Mouse (Mus musculus): ENCODE measurements at regions not wholly inside any gene's neighbourhood (a gene's known extent, or its start where the extent isn't known, plus 50 kb on each side); places are given as distances from the start of the nearest gene placed in this dataset.

GRCm38 (mm10) chrX:70820518-70820917 is 229.5 kb upstream of the Mamld1 start:
- no peak for DNase-seq (ENCODE audit: low read depth, low spot score)

- DNase-seq (ENCODE audit: low read depth, low spot score) = no peak
Observed at GRCm38 (mm10) chrX:70817771-70818170, 232.3 kb upstream of the Mamld1 start.

DNA sequence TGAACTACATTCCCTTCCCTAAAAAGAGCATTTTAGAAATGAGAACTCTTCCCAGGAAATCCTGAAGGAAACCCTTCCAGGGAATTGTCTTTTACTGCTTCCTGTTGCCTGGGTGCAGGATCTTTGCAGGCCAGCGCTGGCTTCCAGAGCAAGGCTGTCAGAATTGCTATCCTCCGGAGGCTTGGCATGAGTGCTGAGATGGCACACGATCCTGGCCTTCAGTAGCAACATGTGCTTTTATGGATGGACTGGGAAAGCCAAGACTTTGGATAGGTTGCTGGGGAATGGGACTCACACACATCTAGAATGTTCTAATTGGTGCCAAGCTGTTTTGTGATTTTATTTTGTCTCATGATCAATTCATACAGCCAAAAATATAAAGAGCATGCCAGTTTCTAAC is 233.4 kb upstream of the Mamld1 start:
- DNase-seq (ENCODE audit: low read depth, low spot score) = no peak

GRCm38 (mm10) chrX:70791796-70792195 is 258.3 kb upstream of the Mamld1 start:
- DNase-seq (ENCODE audit: low read depth, low spot score) = no peak

DNA sequence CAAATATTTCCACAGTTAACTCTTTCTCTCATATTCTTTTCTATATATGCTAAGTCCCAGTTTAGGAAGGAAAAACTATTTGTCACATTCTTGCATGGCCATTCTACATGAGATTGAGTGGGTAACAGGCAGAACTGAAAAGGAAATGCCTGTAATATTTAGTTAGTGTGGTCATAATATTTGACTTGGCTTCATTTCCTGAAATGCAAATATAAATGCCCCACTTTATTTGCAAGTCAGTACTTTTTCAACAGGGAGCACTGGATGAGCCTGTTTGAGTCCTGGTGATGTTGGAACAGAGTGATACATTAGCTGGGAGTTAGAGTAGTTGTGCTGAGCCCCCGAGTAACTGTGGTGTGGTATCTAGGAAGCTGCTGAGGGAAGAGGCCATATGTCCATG is 285.9 kb upstream of the Tmem185a start:
- no peak for DNase-seq (ENCODE audit: low read depth, low spot score)

DNA sequence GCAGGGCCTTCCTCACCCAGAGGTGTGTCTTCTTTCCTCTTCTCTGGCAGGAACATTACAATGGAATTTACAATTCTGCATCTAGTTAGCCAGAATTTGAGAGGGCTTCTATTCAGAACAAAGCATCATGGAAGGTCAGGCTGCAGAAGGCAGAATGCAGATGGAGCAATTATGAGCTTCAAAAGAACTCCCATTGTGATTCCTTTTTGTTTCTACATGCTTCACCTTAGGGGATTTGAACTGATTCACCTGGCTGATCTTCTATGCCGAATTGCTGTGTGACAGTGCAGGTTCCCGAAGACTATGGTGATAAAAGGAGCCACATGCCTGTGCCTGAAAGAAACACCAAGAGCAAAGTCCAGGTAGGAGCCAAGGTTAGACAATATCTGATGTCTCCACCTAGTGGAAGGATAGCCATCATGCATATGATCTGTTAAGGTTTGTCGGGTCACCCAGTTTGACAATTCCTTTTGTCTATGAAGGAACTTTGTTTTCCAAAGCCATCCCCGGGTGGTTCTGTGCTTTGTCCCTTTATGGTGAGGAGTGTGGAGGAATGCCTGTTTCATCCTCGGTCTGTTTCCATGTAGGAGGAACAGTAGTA is 236.1 kb upstream of the Tmem185a start:
- DNase-seq (ENCODE audit: low read depth, low spot score) = peak; percentile 26

DNA sequence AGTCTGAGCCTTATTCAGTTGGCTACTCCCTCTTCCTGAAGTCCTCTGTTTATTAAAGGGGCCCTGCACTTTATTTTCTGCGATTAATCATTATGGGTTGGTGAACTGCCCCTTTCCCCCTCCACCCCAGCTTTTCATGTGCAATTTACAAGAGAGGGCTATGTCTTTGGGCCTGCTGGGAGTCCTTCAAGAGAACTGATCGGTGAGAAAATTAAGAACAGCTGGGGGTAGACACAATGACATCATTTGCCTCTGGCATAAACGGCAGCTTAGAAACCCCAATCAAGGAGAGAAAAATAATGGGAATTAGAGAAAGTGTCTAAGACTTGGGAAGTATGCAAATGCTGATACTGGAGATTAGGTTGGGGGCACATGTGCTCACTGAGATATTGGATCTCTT is 205.2 kb upstream of the Tmem185a start:
- no peak for DNase-seq (ENCODE audit: low read depth, low spot score)

DNA sequence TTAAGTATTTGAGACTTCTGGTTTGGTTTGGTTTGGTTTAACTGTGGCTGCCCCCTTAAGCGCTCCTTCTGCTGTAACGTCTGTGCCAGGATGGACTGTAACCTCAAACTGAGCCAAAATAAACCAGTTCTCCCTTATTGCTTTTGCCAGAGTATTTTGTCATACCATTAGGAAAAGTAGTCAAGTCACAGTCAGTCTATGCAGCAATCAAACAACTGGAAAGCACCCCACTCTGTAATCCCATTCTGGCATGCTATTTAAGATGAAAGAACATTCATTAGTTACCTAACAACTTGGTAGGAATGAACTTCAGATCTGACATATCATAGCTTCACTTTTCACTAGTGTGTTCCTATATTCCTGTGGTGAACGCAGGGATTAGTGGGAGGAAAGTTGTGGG is 190.1 kb upstream of the Tmem185a start:
- DNase-seq (ENCODE audit: low read depth, low spot score) = no peak
